Mouse (Mus musculus): ENCODE measurements around the gene Calb2. TPM values are rescaled to one million over a fixed set of nuclear protein-coding genes. Genes with fewer than 3 reads are reported as not detected.

The Calb2 gene
- total and polyA plus RNA-seq, 3 experiments, result not detected

GRCm38 (mm10) chr8:110091869-110092268 is 76.1 kb downstream of the Calb2 start:
- no peak for TF ChIP-seq PAX5 (IDR thresholded peaks at IDR 0.05; ENCODE audit: low read length)
- TF ChIP-seq SMC3 (IDR thresholded peaks at IDR 0.05; ENCODE audit: low read depth, low read length), result no peak
- TF ChIP-seq CTCF (conservative IDR thresholded peaks at IDR 0.05 in 1 of 2, IDR thresholded peaks at IDR 0.05 in 1 of 2; ENCODE audit: low read depth in 2 of 2, low read length in 2 of 2), result no peak
- no peak for TF ChIP-seq UBTF (IDR thresholded peaks at IDR 0.05; ENCODE audit: low read depth, low read length)
- no peak for TF ChIP-seq NELFE (IDR thresholded peaks at IDR 0.05; ENCODE audit: low read depth, low read length)
- TF ChIP-seq RCOR1 (conservative IDR thresholded peaks at IDR 0.05; ENCODE audit: low read depth, low read length), result no peak
- no peak for TF ChIP-seq RAD21 (IDR thresholded peaks at IDR 0.05; ENCODE audit: low read depth, low read length)
- no peak for TF ChIP-seq ZNF384 (IDR thresholded peaks at IDR 0.05; ENCODE audit: low read depth, low read length)
- no peak for TF ChIP-seq MAX (IDR thresholded peaks at IDR 0.05; ENCODE audit: low read length)
- no peak for TF ChIP-seq USF1 (IDR thresholded peaks at IDR 0.05; ENCODE audit: low read depth, low read length)
- TF ChIP-seq POLR2AphosphoS2 (IDR thresholded peaks at IDR 0.05; ENCODE audit: low read depth, low read length), result no peak
- no peak for TF ChIP-seq KAT2A (IDR thresholded peaks at IDR 0.05; ENCODE audit: insufficient replicate concordance, low read length)
- no peak for TF ChIP-seq MAFK (IDR thresholded peaks at IDR 0.05; ENCODE audit: insufficient replicate concordance, low read length)
- TF ChIP-seq CHD1 (IDR thresholded peaks at IDR 0.05; ENCODE audit: low read depth, low read length), result no peak
- H3K9ac ChIP-seq (ENCODE audit: insufficient read depth, low read depth), result no peak overlapping the region

More at GRCm38 (mm10) chr8:110091869-110092268, 76.1 kb downstream of the Calb2 start:
- no peak overlapping the region for H3K4me2 ChIP-seq (ENCODE audit: insufficient read depth, low read depth, poor library complexity, severe bottlenecking)
- H3K4me3 ChIP-seq (replicated peaks in 1 of 3; ENCODE audit: low read depth in 2 of 3, low read length in 2 of 3, poor library complexity in 1 of 3), result no peak overlapping the region
- H3K27ac ChIP-seq (ENCODE audit: insufficient read depth, low read depth), result no peak overlapping the region
- dilution Hi-C loops (cut with MboI; ENCODE audit: extremely low pct_ligation_motif_present, extremely low pct_unique_long_range_greater_than_20kb, low sequenced_read_pairs), result no loop called here
- H3K9me3 ChIP-seq (replicated peaks; ENCODE audit: low read length), result peaks cover under 1% of the 10 kb centered on the region
- H3K27me3 ChIP-seq (replicated peaks), result peaks cover 7% of the 10 kb centered on the region
- in situ Hi-C loops (cut with MboI; ENCODE audit: low pct_ligation_motif_present, low pct_unique_long_range_greater_than_20kb, low sequenced_read_pairs), result no loop called here
- peaks cover 0 to 15% of the 10 kb centered on the region in 2 experiments for H3K36me3 ChIP-seq (replicated peaks in 1 of 2; ENCODE audit: control insufficient read depth in 1 of 2, insufficient read depth in 1 of 2, low read length in 1 of 2)
- no peak for DNase-seq (ENCODE audit: extremely low read depth)
- peaks cover 2 to 4% of the 10 kb centered on the region in 2 experiments; a peak in 1 of 4 replicates for H3K4me1 ChIP-seq (ENCODE audit: control insufficient read depth in 1 of 2, insufficient read depth in 2 of 2)
- H3K79me2 ChIP-seq (replicated peaks; ENCODE audit: control insufficient read depth, extremely low read depth, insufficient read depth, poor library complexity, severe bottlenecking), result no peaks in the 10 kb centered on the region

Other genes starting within 250 kb of the Calb2 start
- not detected in 2 replicates for gene Marveld3, start 206.0 kb downstream of the Calb2 start, total RNA-seq (2012; rRNA removed)
- gene Marveld3, start 206.0 kb downstream of the Calb2 start, total RNA-seq (2014; rRNA removed), result not detected in 2 replicates
- not detected in 2 replicates for gene Marveld3, start 206.0 kb downstream of the Calb2 start, polyA plus RNA-seq (2012; ENCODE audit: insufficient read length, low read depth)
- not detected in 2 replicates for gene Tat, start 177.8 kb downstream of the Calb2 start, total RNA-seq (2012; rRNA removed)
- not detected in 2 replicates for gene Tat, start 177.8 kb downstream of the Calb2 start, total RNA-seq (2014; rRNA removed)
- gene Tat, start 177.8 kb downstream of the Calb2 start, polyA plus RNA-seq (2012; ENCODE audit: insufficient read length, low read depth), result not detected in 2 replicates
- gene Chst4, start 128.5 kb downstream of the Calb2 start, total RNA-seq (2012; rRNA removed), result not detected in 2 replicates
- gene Chst4, start 128.5 kb downstream of the Calb2 start, total RNA-seq (2014; rRNA removed), result not detected in 2 replicates
- gene Chst4, start 128.5 kb downstream of the Calb2 start, polyA plus RNA-seq (2012; ENCODE audit: insufficient read length, low read depth), result not detected in 2 replicates
- gene Zfp612, start 88.5 kb downstream of the Calb2 start, total RNA-seq (2012; rRNA removed), result 1.3 and 2.0 TPM in 2 replicates
- gene Zfp612, start 88.5 kb downstream of the Calb2 start, total RNA-seq (2014; rRNA removed), result 0.04 and 0.08 TPM in 2 replicates
- 0.13 TPM in 1 of 2 replicates, not detected in the other for gene Zfp612, start 88.5 kb downstream of the Calb2 start, polyA plus RNA-seq (2012; ENCODE audit: insufficient read length, low read depth)
- gene Gm21964, start 67.0 kb downstream of the Calb2 start, total RNA-seq (2012; rRNA removed), result not detected in 2 replicates
- gene Gm21964, start 67.0 kb downstream of the Calb2 start, total RNA-seq (2014; rRNA removed), result not detected in 2 replicates
- not detected in 2 replicates for gene Gm21964, start 67.0 kb downstream of the Calb2 start, polyA plus RNA-seq (2012; ENCODE audit: insufficient read length, low read depth)
- gene Gm17720, start 65.5 kb downstream of the Calb2 start, total RNA-seq (2012; rRNA removed), result not detected in 2 replicates
- gene Gm17720, start 65.5 kb downstream of the Calb2 start, total RNA-seq (2014; rRNA removed), result not detected in 2 replicates
- gene Gm17720, start 65.5 kb downstream of the Calb2 start, polyA plus RNA-seq (2012; ENCODE audit: insufficient read length, low read depth), result not detected in 2 replicates
- gene Cmtr2, start 47.5 kb upstream of the Calb2 start, total RNA-seq (2012; rRNA removed), result 12.8 and 14.8 TPM in 2 replicates
- 21.9 and 24.2 TPM in 2 replicates for gene Cmtr2, start 47.5 kb upstream of the Calb2 start, total RNA-seq (2014; rRNA removed)
- gene Cmtr2, start 47.5 kb upstream of the Calb2 start, polyA plus RNA-seq (2012; ENCODE audit: insufficient read length, low read depth), result 8.7 and 8.8 TPM in 2 replicates
- 5.6 and 9.8 TPM in 2 replicates for gene Hydin, start 98.8 kb upstream of the Calb2 start, total RNA-seq (2012; rRNA removed)
- 9.5 and 9.6 TPM in 2 replicates for gene Hydin, start 98.8 kb upstream of the Calb2 start, total RNA-seq (2014; rRNA removed)
- 13.2 and 17.3 TPM in 2 replicates for gene Hydin, start 98.8 kb upstream of the Calb2 start, polyA plus RNA-seq (2012; ENCODE audit: insufficient read length, low read depth)

Data from CH12.LX (cell line).